Comparison of ENCODE assay signal across 9 mouse cellular contexts in the genomic region with DNA sequence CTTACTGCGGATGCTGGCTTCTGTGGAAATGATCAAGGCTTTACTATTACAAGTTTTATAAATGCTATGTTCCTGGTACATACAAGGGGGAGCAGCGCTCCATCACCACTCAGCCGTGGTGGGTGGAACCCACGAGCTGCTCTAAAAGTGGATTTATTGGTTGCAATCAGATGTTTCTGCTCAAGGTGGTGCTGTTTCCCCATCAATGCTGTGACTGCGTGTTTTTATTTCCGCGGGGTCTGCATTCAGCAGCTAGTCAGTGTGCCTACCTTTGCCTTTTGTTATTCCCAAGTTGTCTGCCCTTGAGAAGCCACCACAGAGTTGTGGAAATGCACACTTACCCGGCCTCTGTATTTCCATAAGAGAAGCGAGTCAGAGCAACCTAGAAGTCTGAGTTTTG.
DNase-seq lines count a peak whose midpoint lies in the region; ATAC-seq lines count a peak whose summit lies in the region.
"Had no signal": no experiment of that assay in that cellular context is flagged by ENCODE, and none has a peak within 500 bp of the region (broad histone marks: within the 10 kb centered on the region; RNA-seq: fewer than 3 reads in every experiment).

No protein-coding gene starts in this region.

- WGBS in forebrain, embryonic 12.5 days = 32% methylated on average over 9 of the region's 9 CpGs
- WGBS in hindbrain, embryonic 15.5 days = 24% methylated on average over 9 of the region's 9 CpGs
- 30% methylated on average over 9 of the region's 9 CpGs for WGBS in midbrain, embryonic 11.5 days

- H3K4me3 ChIP-seq in forebrain, embryonic 12.5 days (replicated peaks) = no peak overlapping the region
- no peak overlapping the region for H3K4me3 ChIP-seq in hindbrain, embryonic 15.5 days
- H3K4me3 ChIP-seq in midbrain, embryonic 11.5 days (ENCODE audit: low read depth, low read length) = no peak overlapping the region
- H3K4me3 ChIP-seq: limb, embryonic 15.5 days had no signal

- peaks cover 34% of the 10 kb centered on the region for H3K4me1 ChIP-seq in forebrain, embryonic 12.5 days
- peaks cover 32% of the 10 kb centered on the region for H3K4me1 ChIP-seq in hindbrain, embryonic 15.5 days (replicated peaks)
- H3K4me1 ChIP-seq in midbrain, embryonic 11.5 days (ENCODE audit: control insufficient read depth, insufficient read depth, low read length) = peaks cover 3% of the 10 kb centered on the region

- H3K36me3 ChIP-seq in forebrain, embryonic 12.5 days (replicated peaks) = no peaks in the 10 kb centered on the region
- no peaks in the 10 kb centered on the region for H3K36me3 ChIP-seq in hindbrain, embryonic 15.5 days
- H3K36me3 ChIP-seq in midbrain, embryonic 11.5 days (ENCODE audit: control insufficient read depth, insufficient read depth, low read length) = no peaks in the 10 kb centered on the region
- H3K36me3 ChIP-seq: limb, embryonic 15.5 days had no signal

- no peaks in the 10 kb centered on the region for H3K9me3 ChIP-seq in forebrain, embryonic 12.5 days
- H3K9me3 ChIP-seq in hindbrain, embryonic 15.5 days = no peaks in the 10 kb centered on the region
- no peaks in the 10 kb centered on the region for H3K9me3 ChIP-seq in midbrain, embryonic 11.5 days (ENCODE audit: control insufficient read depth, low read length)
- H3K9me3 ChIP-seq: limb, embryonic 15.5 days had no signal

- peak; percentile 61; the same call in 1 of the 2 replicates for ATAC-seq in forebrain, embryonic 12.5 days (ENCODE audit: low FRiP score)
- peak; percentile 68 for ATAC-seq in hindbrain, embryonic 15.5 days (ENCODE audit: low FRiP score, low read depth)
- 0 out of 2 replicates have a peak, but pooled peaks have one; percentile 30 for ATAC-seq in midbrain, embryonic 11.5 days (ENCODE audit: low FRiP score)

- H3K27ac ChIP-seq in forebrain, embryonic 12.5 days = no peak overlapping the region
- H3K27ac ChIP-seq in hindbrain, embryonic 15.5 days (replicated peaks) = peak overlapping the region; percentile 20; the same call in 1 of the 2 replicates
- H3K27ac ChIP-seq in midbrain, embryonic 11.5 days (ENCODE audit: low read depth, low read length) = no peak overlapping the region

- DNase-seq in cerebellum, adult 18-20 months = peak; percentile 13 to 25
- no peak for DNase-seq in cerebellum, adult 9-11 months
- DNase-seq in ZHBTc4 (ENCODE audit: low read depth, low spot score) = peak; percentile 58
- DNase-seq in left cerebral cortex, adult 11 months (ENCODE audit: low spot score) = peak; percentile 31
- DNase-seq in midbrain, embryonic 11.5 days (ENCODE audit: low spot score, missing footprints) = peak; percentile 96
- DNase-seq in testis, postnatal 10 days (ENCODE audit: low spot score) = peak; percentile 68

- H3K9ac ChIP-seq in forebrain, embryonic 12.5 days = no peak overlapping the region
- H3K9ac ChIP-seq in hindbrain, embryonic 15.5 days = no peak overlapping the region
- H3K9ac ChIP-seq in midbrain, embryonic 11.5 days (ENCODE audit: low read length) = no peak overlapping the region
- H3K9ac ChIP-seq: limb, embryonic 15.5 days had no signal

- H3K27me3 ChIP-seq in forebrain, embryonic 12.5 days = no peaks in the 10 kb centered on the region
- no peaks in the 10 kb centered on the region for H3K27me3 ChIP-seq in hindbrain, embryonic 15.5 days
- H3K27me3 ChIP-seq in midbrain, embryonic 11.5 days (ENCODE audit: control insufficient read depth, insufficient read depth, low read length) = no peaks in the 10 kb centered on the region
- H3K27me3 ChIP-seq: limb, embryonic 15.5 days had no signal

- H3K4me2 ChIP-seq in forebrain, embryonic 12.5 days = no peak overlapping the region
- no peak overlapping the region for H3K4me2 ChIP-seq in hindbrain, embryonic 15.5 days
- no peak overlapping the region for H3K4me2 ChIP-seq in midbrain, embryonic 11.5 days
- H3K4me2 ChIP-seq: limb, embryonic 15.5 days had no signal
